Mouse (Mus musculus): Measurements from ENCODE around the gene Rab37.

GRCm38 (mm10) chr11:115075407-115075806 lies 15.8 kb upstream of the Rab37 start:
- TF ChIP-seq CTCF (IDR thresholded peaks at IDR 0.05) = no peak
- TF ChIP-seq POLR2A (IDR thresholded peaks at IDR 0.05; ENCODE audit: insufficient read depth, low read depth, low read length) = no peak

Measured in heart, adult 2 months (tissue).